Mouse (Mus musculus) MEL (cell line): Measurements from ENCODE around the gene Ttc24. TPM values are rescaled to one million over a fixed set of nuclear protein-coding genes. Genes with fewer than 3 reads are reported as not detected.

Experiments
- DNase-seq: peaks from one replicate; pipeline ENCODE4 v3.0.0; 2011; ENCODE audit warnings: low read depth, low spot score
- H3K27ac ChIP-seq: 2 replicates; pipeline ENCODE4 v1.5.1; 2012; ENCODE audit warnings: low read depth, mild to moderate bottlenecking, control low read depth, low read length, moderate library complexity; ENCODE audit not compliant: control insufficient read depth
- H3K27me3 ChIP-seq, 2 experiments: fragments of 150-350 bp in 1 of 2; sonication (generic) in 1 of 2; 2 replicates each; pipeline ENCODE4 v1.6.1; 2012; ENCODE audit warnings: low read length in 2 of 2, mild to moderate bottlenecking in 2 of 2, improper control_type of control experiment in 1 of 2, moderate library complexity in 1 of 2; ENCODE audit not compliant: insufficient read depth in 2 of 2, control insufficient read depth in 1 of 2
- H3K36me3 ChIP-seq, 2 experiments: 2 replicates each; pipeline ENCODE4 v1.6.1; 2012 to 2014; ENCODE audit warnings: low read length in 2 of 2, improper control_type of control experiment in 1 of 2, inconsistent platforms in 1 of 2, mild to moderate bottlenecking in 1 of 2; ENCODE audit not compliant: insufficient read depth in 2 of 2, control insufficient read depth in 1 of 2
- H3K4me1 ChIP-seq, 2 experiments: fragments of 150-350 bp in 1 of 2; sonication (generic) in 1 of 2; 2 replicates each; pipeline ENCODE4 v1.6.1; 2012; ENCODE audit warnings: low read length in 2 of 2, improper control_type of control experiment in 1 of 2, mild to moderate bottlenecking in 1 of 2; ENCODE audit not compliant: insufficient read depth in 2 of 2, control insufficient read depth in 1 of 2
- H3K4me3 ChIP-seq, 2 experiments: fragments of 150-350 bp in 1 of 2; sonication (generic) in 1 of 2; 2 replicates each; pipeline ENCODE4 v1.5.1; 2012; ENCODE audit warnings: low read depth in 2 of 2, low read length in 2 of 2, mild to moderate bottlenecking in 2 of 2, moderate library complexity in 2 of 2, control low read depth in 1 of 2, improper control_type of control experiment in 1 of 2; ENCODE audit not compliant: control insufficient read depth in 1 of 2, insufficient read depth in 1 of 2
- H3K79me2 ChIP-seq: 2 replicates; pipeline ENCODE4 v1.6.1; 2012; ENCODE audit warnings: mild to moderate bottlenecking, low read length, moderate library complexity; ENCODE audit not compliant: control insufficient read depth, poor library complexity, insufficient read depth
- H3K9ac ChIP-seq: 2 replicates; pipeline ENCODE4 v1.6.1; 2012; ENCODE audit warnings: low read depth, mild to moderate bottlenecking, control low read depth, low read length, moderate library complexity; ENCODE audit not compliant: control insufficient read depth, poor library complexity, severe bottlenecking
- H3K9me3 ChIP-seq: fragments of 150-350 bp; sonication (generic); replicated peaks from 2 replicates; pipeline ENCODE4 v1.6.1; 2012; ENCODE audit warnings: mild to moderate bottlenecking, low read length, improper control_type of control experiment, moderate library complexity; ENCODE audit not compliant: insufficient read depth
- CHD1 ChIP-seq: IDR thresholded peaks from 2 replicates; pipeline ENCODE4 v1.6.1; 2012; ENCODE audit warnings: low read depth, mild to moderate bottlenecking, inconsistent platforms, low read length, improper control_type of control experiment
- ELF1 ChIP-seq: IDR thresholded peaks from 2 replicates; pipeline ENCODE4 v1.6.1; 2014; ENCODE audit warnings: low read depth, mild to moderate bottlenecking, inconsistent platforms, low read length, improper control_type of control experiment, moderate library complexity
- EP300 ChIP-seq, 2 experiments: IDR thresholded peaks; 2 replicates each; pipeline ENCODE4 v1.6.1; 2011; ENCODE audit warnings: improper control_type of control experiment in 2 of 2, low read length in 2 of 2, low read depth in 1 of 2, mild to moderate bottlenecking in 1 of 2
- ETS1 ChIP-seq: IDR thresholded peaks from 2 replicates; pipeline ENCODE4 v1.6.1; 2012; ENCODE audit warnings: low read depth, mild to moderate bottlenecking, inconsistent platforms, low read length, improper control_type of control experiment, moderate library complexity
- GABPA ChIP-seq: IDR thresholded peaks from 2 replicates; pipeline ENCODE4 v1.6.1; 2012; ENCODE audit warnings: low read depth, mild to moderate bottlenecking, inconsistent platforms, low read length, improper control_type of control experiment, moderate library complexity
- HCFC1 ChIP-seq: IDR thresholded peaks from 2 replicates; pipeline ENCODE4 v1.6.1; 2012; ENCODE audit warnings: low read depth, mild to moderate bottlenecking, inconsistent platforms, low read length, improper control_type of control experiment, moderate library complexity
- KAT2A ChIP-seq: conservative IDR thresholded peaks from 2 replicates; pipeline ENCODE4 v1.6.1; 2012; ENCODE audit warnings: low read depth, low read length, improper control_type of control experiment, inconsistent platforms
- MAX ChIP-seq: IDR thresholded peaks from 2 replicates; pipeline ENCODE4 v1.6.1; 2011; ENCODE audit warnings: low read length, improper control_type of control experiment
- MAZ ChIP-seq: IDR thresholded peaks from 2 replicates; pipeline ENCODE4 v1.6.1; 2012; ENCODE audit warnings: low read depth, mild to moderate bottlenecking, inconsistent platforms, low read length, improper control_type of control experiment
- MYC ChIP-seq: IDR thresholded peaks from 2 replicates; pipeline ENCODE4 v1.6.1; 2011; ENCODE audit warnings: low read depth, mild to moderate bottlenecking, low read length, improper control_type of control experiment, moderate library complexity
- POLR2AphosphoS5 ChIP-seq: IDR thresholded peaks from 2 replicates; pipeline ENCODE4 v1.6.1; 2012; ENCODE audit warnings: low read depth, borderline replicate concordance, mild to moderate bottlenecking, inconsistent platforms, low read length, moderate library complexity, mixed read lengths
- RCOR1 ChIP-seq: IDR thresholded peaks from 2 replicates; pipeline ENCODE4 v1.6.1; 2012; ENCODE audit warnings: low read depth, mild to moderate bottlenecking, inconsistent platforms, low read length, improper control_type of control experiment
- SIN3A ChIP-seq: IDR thresholded peaks from 2 replicates; pipeline ENCODE4 v1.6.1; 2012; ENCODE audit warnings: low read length, improper control_type of control experiment, inconsistent platforms
- TBP ChIP-seq: IDR thresholded peaks from 2 replicates; pipeline ENCODE4 v1.8.0; 2011; ENCODE audit warnings: low read depth, low read length, improper control_type of control experiment
- USF1 ChIP-seq: IDR thresholded peaks from 2 replicates; pipeline ENCODE4 v1.6.1; 2014; ENCODE audit warnings: low read depth, mild to moderate bottlenecking, inconsistent platforms, low read length, improper control_type of control experiment, moderate library complexity
- ZMIZ1 ChIP-seq: IDR thresholded peaks from 2 replicates; pipeline ENCODE4 v1.6.1; 2012; ENCODE audit warnings: low read depth, mild to moderate bottlenecking, inconsistent platforms, low read length, improper control_type of control experiment, moderate library complexity
- polyA plus RNA-seq, 2 experiments: library from polyadenylated mRNA; stranded (reverse) in 1 of 2; unstranded in 1 of 2; fragments of >175 nt in 1 of 2; fragments of >200 nt in 1 of 2; gene quantifications; 2 replicates each; pipeline versions ENCODE4 v1.2.1 to v1.2.4; 2012; ENCODE audit warnings: low replicate concordance in 2 of 2, low read depth in 1 of 2; ENCODE audit not compliant: insufficient read length in 2 of 2, insufficient read depth in 1 of 2, missing spikeins in 1 of 2
- total RNA-seq: library from RNA; depleted of rRNA; stranded (reverse); fragments of 300-350 nt; gene quantifications from 2 replicates; pipeline ENCODE4 v1.2.3, GENCODE M21; 2012

The Ttc24 gene
- total and polyA plus RNA-seq, 3 experiments: not detected

- TF ChIP-seq SIN3A (no peak), MAX (no peak), GABPA (no peak), ZMIZ1 (no peak)
- TF ChIP-seq, all 39 proteins: peak for 0
- no peak overlapping the region for H3K27ac ChIP-seq
Observed at GRCm38 (mm10) chr3:88101736-88102135, 23.6 kb upstream of the Ttc24 start.

DNA sequence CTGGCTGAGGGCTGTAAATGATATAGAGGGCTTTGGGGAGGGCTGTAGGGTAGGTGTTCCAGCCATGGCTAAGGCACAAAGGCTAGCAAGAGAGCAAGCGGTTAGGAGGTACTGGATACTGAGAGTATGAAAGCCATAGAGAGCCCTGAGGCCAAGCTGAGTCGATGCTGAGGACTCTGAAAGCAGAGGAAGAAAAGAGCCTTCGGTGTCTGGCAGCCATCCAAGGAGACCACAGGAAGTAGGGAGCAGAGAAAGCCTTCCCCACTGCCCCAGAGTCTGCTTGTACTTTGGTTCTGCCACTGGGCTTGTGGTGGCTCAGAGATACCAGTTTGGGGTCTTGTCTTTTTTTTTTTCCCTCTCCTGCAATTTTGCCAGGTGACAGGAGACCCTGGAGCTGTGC, 22.1 kb upstream of the Ttc24 start:
- H3K27me3 ChIP-seq: no peaks in the 10 kb centered on the region

More at GRCm38 (mm10) chr3:88101736-88102135, 23.6 kb upstream of the Ttc24 start:
- Histone ChIP-seq H3K79me2 (no peaks in the 10 kb centered on the region), H3K9ac (no peak overlapping the region), H3K36me3 (no peaks in the 10 kb centered on the region; a peak in 1 of 4 replicates), H3K4me3 (no peak overlapping the region), H3K9me3 (no peaks in the 10 kb centered on the region), H3K4me1 (0 out of 4 replicates have a peak, but pooled peaks cover 0 to 6% of the 10 kb centered on the region in 2 experiments), H3K27me3 (no peaks in the 10 kb centered on the region)
- no peak for DNase-seq

GRCm38 (mm10) chr3:88097666-88098065, 19.6 kb upstream of the Ttc24 start:
- Histone ChIP-seq H3K27ac (no peak overlapping the region), H3K9ac (no peak overlapping the region), H3K9me3 (no peaks in the 10 kb centered on the region), H3K4me3 (no peak overlapping the region), H3K79me2 (no peaks in the 10 kb centered on the region), H3K27me3 (no peaks in the 10 kb centered on the region), H3K4me1 (0 out of 4 replicates have a peak, but pooled peaks cover 0 to 6% of the 10 kb centered on the region in 2 experiments), H3K36me3 (no peaks in the 10 kb centered on the region)
- TF ChIP-seq CHD1: no peak
- TF ChIP-seq MAZ: no peak
- TF ChIP-seq USF1: no peak
- DNase-seq: no peak

More for the DNA sequence above, 22.1 kb upstream of the Ttc24 start:
- Histone ChIP-seq H3K27ac (peak overlapping the region; percentile 6; the same call in 1 of the 2 replicates), H3K9ac (no peak overlapping the region; the same call in 1 of the 2 replicates), H3K4me1 (0 out of 4 replicates have a peak, but pooled peaks cover 0 to 6% of the 10 kb centered on the region in 2 experiments), H3K79me2 (no peaks in the 10 kb centered on the region), H3K36me3 (no peaks in the 10 kb centered on the region; a peak in 1 of 4 replicates), H3K9me3 (no peaks in the 10 kb centered on the region), H3K4me3 (no peak overlapping the region)
- peak; percentile 78 for DNase-seq
- TF ChIP-seq ETS1: no peak
- 0 out of 2 replicates have a peak, but pooled peaks have one; percentile 29 for TF ChIP-seq TBP
- TF ChIP-seq ELF1: no peak
- TF ChIP-seq KAT2A: no peak
- TF ChIP-seq POLR2AphosphoS5: no peak
- TF ChIP-seq MYC: 0 out of 2 replicates have a peak, but pooled peaks have one; percentile 24
- TF ChIP-seq RCOR1: no peak
- no peak for TF ChIP-seq USF1
- TF ChIP-seq EP300 (IDR thresholded peaks at IDR 0.05; ENCODE audit: low read depth in 1 of 2, low read length in 2 of 2): no peak
- peak; percentile 73 for TF ChIP-seq HCFC1
